Mouse (Mus musculus): ENCODE results near the gene Kif3a. TPM values are rescaled to one million over a fixed set of nuclear protein-coding genes. Genes with fewer than 3 reads are reported as not detected.

Gene Kif3a
- 52.0 and 69.4 TPM in 2 replicates for polyA plus RNA-seq (2016; fragmentation: Nextera tagmentation; extraction: Ambion mirVana)

DNA sequence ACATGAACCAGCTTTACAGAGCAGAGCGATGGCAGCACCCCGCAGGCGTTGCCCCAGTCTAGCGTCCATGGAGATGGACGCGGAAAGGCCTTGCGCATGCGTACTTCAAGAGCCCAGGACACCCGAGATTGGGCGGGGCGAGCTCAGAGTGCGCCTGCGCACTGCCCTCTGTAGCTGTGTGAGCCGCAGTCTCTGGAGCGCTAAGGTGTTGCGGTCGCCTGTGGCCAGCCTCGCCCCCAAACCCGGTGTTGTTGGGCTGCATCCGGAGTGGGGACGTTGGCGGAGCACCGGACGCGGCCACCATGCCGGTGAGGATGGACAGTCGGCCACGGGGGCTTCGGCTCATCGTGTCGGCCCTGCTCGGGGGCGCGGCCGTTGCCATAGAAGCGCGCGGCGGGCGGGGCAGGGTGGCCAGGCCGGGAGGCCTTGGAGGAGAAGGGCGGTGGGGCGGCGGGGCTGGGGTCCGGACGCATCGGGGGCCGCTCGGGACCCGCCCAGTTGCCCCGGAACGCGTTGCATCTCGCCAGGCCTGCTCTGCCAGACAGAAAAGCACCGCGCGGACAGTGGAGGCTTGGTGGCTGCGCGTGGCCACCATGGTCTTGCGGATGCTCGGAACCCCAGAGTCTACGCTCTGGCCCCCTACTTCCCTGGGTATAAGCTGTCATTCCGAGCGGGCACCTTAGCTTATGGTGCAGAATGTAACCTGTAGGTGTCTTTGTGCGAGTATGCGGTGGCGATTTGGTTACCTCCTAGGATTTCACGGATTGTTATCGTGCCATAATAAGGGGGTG, at the start of gene Kif3a:
TSS of gene Kif3a (plus strand) at position 156 of the 791 bp plus-strand sequence.
- Histone ChIP-seq H3K27me3 (ENCODE audit: low read depth, poor library complexity, severe bottlenecking) (no peaks in the 10 kb centered on the region), H3K4me1 (peaks cover 19% of the 10 kb centered on the region), H3K4me3 (peak within 1 kb of the TSS; percentile 95), H3K27ac (peak within 1 kb of the TSS; percentile 90), H3K9me3 (replicated peaks) (no peaks in the 10 kb centered on the region), H3K36me3 (peaks cover 10% of the 10 kb centered on the region)
- WGBS: 1% methylated on average over 60 of the region's 69 CpGs
- DNase-seq (ENCODE audit: low spot score): peak; percentile 97

DNA sequence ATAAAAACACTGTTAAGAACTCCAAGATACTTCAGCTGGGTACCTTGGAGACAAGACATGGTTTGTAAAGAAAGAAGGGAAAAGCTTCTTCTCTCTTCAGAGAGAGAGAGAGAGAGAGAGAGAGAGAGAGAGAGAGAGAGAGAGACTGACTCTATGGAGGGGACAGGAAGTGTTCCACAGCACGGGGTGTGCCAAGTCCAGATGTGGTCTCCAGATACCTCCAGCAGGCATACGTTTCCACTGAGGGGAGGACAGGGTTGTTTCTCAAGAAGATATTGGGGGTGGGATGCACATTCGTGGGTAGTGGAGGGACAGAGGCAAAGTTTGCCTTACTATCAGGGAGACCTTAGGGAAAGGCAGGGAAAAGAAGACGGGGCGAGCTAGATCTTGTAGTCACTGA, 48.4 kb upstream of the Kif3a start:
- no peak for DNase-seq (ENCODE audit: low spot score)
- peaks cover 53% of the 10 kb centered on the region for H3K4me1 ChIP-seq
- H3K4me3 ChIP-seq: peak overlapping the region; percentile 95

DNA sequence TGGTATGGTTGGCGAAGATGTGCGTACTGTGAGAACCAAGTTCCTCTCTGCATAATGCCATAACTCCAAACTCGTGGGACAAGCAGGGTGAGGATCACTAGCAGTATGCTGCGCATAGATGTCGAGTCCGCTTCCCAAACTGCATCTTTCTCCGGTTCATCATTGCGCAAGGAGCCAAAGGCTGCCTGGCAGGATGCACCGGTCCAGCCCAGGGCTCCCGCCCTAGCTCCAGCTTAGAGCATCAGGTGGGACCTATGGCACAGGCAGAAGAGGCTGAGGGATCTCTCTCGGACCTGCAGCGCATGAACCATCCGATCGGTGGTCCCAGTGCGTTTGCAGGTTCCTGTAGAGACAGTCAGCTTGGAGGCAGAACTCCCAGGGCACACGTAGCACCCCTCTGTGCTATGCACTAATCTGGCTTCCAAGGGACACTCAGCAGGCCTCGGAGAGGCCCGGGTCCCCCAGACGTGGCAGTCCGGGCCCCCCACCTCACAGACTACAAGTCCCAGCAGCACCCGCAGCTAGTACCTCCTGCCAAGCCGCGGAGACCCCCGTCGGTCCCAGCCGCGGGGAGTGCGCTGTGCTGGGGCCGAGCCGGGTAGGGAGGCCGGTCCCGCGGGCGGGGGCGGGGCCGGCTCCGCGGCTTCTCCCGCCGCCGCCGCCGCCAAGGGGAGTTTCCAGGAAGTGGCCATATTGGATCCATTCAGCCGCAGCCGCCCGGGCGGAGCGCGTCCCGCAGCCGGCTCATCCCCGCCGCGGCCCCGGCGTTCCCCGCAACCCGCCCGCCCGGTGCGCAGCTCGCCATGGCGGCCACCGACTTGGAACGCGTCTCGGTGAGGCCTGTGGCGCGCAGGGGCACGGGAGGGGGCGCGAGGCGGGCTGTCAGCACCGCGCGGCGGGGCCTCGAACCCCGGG, 47.7 kb upstream of the Kif3a start, which contains the start of gene Sept8:
TSS of gene Sept8 (plus strand) at position 51 of the 915 bp plus-strand sequence.
- no peaks in the 10 kb centered on the region for H3K9me3 ChIP-seq (replicated peaks)
- peaks cover 61% of the 10 kb centered on the region for H3K4me1 ChIP-seq
- peak within 1 kb of the TSS; percentile 95 for H3K4me3 ChIP-seq
- H3K36me3 ChIP-seq: no peaks in the 10 kb centered on the region
- 4% methylated on average over 78 of the region's 79 CpGs for WGBS
- DNase-seq (ENCODE audit: low spot score): peak; percentile 78
- peaks cover 15% of the 10 kb centered on the region for H3K27me3 ChIP-seq (ENCODE audit: low read depth, poor library complexity, severe bottlenecking)
- peak within 1 kb of the TSS; percentile 92 for H3K27ac ChIP-seq

More for the DNA sequence above, 48.4 kb upstream of the Kif3a start:
- Histone ChIP-seq H3K27me3 (ENCODE audit: low read depth, poor library complexity, severe bottlenecking) (peaks cover 15% of the 10 kb centered on the region), H3K9me3 (replicated peaks) (no peaks in the 10 kb centered on the region), H3K27ac (no peak overlapping the region), H3K36me3 (no peaks in the 10 kb centered on the region)
- WGBS: 48% methylated on average over 5 of the region's 5 CpGs

DNA sequence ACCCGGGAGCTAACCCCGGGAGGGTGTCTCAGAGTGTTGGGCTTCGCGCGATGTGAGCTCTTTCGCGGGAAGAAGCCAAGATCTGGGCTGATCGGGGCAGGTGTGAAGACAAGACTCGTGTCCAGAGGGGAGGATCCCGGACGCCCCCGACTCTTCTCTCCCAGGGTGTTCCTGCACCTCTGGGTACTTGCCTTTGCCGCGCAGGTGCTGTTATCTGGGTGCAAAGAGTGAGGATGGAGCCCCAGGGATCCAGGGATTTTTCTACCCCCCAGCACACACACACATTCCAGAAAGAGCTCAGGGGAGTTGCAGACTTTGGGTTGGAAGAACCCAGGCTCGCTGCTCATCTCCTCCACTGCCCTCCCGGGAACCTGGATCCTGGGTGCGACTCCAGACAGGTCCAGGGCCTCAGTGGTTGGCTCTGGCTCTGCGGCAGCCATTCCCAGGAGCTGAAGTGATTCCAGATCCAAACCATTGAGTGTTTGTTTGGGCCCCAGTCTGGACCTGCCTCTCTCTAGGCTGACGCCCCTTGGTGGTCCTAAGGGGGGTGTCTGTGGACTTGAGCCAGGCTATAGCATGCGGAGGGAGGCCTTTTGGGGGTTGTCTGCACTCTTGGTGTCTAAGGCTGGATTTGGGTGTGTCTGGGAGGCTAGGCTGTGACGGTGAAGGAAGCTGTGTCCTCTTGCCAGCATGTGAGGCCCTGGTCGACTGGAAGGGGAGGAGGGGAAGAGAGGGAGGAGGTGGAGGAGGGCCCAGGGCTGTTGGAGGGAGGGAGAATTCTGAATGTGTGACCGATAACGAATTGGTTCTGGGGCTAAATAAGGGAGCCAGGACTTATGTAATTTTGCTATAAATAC, 46.8 kb upstream of the Kif3a start:
- DNase-seq (ENCODE audit: low spot score): peak; percentile 51
- H3K9me3 ChIP-seq (replicated peaks): no peaks in the 10 kb centered on the region
- H3K27ac ChIP-seq: peak overlapping the region; percentile 92
- H3K27me3 ChIP-seq (ENCODE audit: low read depth, poor library complexity, severe bottlenecking): peaks cover 15% of the 10 kb centered on the region
- 4% methylated on average over 24 of the region's 24 CpGs for WGBS
- peaks cover 69% of the 10 kb centered on the region for H3K4me1 ChIP-seq
- peak overlapping the region; percentile 95 for H3K4me3 ChIP-seq
- no peaks in the 10 kb centered on the region for H3K36me3 ChIP-seq

DNA sequence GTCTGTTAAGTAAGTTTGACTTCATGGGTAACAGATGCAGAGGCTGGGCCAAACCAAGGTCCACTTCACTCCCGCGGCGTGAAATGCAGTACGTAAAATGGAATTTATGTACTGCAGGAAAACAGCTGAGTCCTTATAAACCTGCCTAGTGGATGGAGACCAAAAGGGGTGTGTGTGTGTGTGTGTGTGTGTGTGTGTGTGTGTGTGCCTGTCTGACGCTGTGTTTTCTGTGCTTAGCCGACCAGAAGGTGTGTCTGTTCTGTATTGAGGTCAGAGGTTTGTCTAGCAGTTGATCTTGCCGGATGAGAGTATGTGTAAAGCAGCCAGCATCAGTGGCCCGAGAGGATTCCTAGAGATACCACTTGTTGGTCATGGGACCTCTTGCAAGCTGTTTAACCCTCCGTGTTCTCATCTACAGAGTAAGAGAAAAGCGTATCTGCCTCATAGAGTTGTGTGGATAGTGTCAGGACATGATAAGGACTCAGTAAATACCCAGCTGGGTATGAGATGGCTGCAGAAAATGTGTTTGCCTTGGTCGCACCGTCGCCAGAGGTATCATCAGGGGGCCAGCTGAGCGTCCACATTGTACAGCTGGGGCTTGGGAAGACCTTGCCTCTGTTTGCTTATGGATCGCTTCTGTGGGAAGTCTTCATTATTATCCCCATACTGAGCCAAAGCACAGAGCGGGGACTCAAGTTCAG, 45.9 kb upstream of the Kif3a start:
- H3K27ac ChIP-seq: no peak overlapping the region
- peaks cover 15% of the 10 kb centered on the region for H3K27me3 ChIP-seq (ENCODE audit: low read depth, poor library complexity, severe bottlenecking)
- H3K36me3 ChIP-seq: no peaks in the 10 kb centered on the region
- DNase-seq (ENCODE audit: low spot score): no peak
- H3K4me3 ChIP-seq: peak overlapping the region; percentile 95
- no peaks in the 10 kb centered on the region for H3K9me3 ChIP-seq (replicated peaks)
- H3K4me1 ChIP-seq: peaks cover 78% of the 10 kb centered on the region
- WGBS: 64% methylated on average over 16 of the region's 16 CpGs

DNA sequence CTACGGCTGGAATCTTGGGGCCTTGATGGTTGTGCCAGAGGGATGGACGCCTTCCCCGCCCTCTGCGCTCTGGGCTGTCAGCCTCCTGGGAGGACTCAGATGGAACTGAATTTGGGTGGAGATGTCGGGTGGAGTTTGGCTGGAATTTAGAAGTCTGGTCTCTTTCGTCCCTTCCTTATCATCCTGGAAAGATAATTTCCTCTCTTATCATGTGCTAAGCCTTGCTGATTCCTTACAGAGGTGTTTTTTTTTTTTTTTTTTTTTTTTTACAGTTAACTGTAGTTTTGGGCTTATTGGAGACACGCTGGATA, 45.4 kb upstream of the Kif3a start:
- no peak overlapping the region for H3K4me3 ChIP-seq
- no peak for DNase-seq (ENCODE audit: low spot score)
- H3K36me3 ChIP-seq: no peaks in the 10 kb centered on the region
- H3K27ac ChIP-seq: no peak overlapping the region
- peaks cover 76% of the 10 kb centered on the region for H3K4me1 ChIP-seq
- WGBS: 84% methylated on average over 7 of the region's 7 CpGs
- H3K9me3 ChIP-seq (replicated peaks): no peaks in the 10 kb centered on the region
- peaks cover 15% of the 10 kb centered on the region for H3K27me3 ChIP-seq (ENCODE audit: low read depth, poor library complexity, severe bottlenecking)

DNA sequence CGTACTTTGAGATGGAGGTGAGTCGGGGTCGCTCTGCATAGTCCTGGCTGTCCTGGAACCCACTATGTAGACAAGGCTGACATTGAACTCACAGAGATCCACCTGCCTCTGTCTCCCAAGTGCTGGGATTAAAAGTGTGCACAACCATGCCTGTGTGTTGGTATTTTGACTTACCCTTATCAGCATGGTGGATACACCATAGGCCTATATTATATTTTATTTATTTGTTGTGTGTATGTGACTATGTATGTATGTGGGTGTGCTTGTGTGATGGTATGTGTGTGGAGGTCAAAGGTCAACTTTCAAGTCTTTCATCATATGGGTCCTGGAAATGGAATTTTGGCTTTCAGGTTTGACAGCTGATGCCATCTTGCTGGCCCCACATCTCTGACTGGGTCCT, 44.8 kb upstream of the Kif3a start:
- Histone ChIP-seq H3K36me3 (no peaks in the 10 kb centered on the region), H3K4me1 (peaks cover 72% of the 10 kb centered on the region), H3K27me3 (ENCODE audit: low read depth, poor library complexity, severe bottlenecking) (peaks cover 15% of the 10 kb centered on the region), H3K9me3 (replicated peaks) (no peaks in the 10 kb centered on the region), H3K4me3 (no peak overlapping the region), H3K27ac (no peak overlapping the region)
- 95% methylated on average over 3 of the region's 3 CpGs for WGBS
- DNase-seq (ENCODE audit: low spot score): no peak

DNA sequence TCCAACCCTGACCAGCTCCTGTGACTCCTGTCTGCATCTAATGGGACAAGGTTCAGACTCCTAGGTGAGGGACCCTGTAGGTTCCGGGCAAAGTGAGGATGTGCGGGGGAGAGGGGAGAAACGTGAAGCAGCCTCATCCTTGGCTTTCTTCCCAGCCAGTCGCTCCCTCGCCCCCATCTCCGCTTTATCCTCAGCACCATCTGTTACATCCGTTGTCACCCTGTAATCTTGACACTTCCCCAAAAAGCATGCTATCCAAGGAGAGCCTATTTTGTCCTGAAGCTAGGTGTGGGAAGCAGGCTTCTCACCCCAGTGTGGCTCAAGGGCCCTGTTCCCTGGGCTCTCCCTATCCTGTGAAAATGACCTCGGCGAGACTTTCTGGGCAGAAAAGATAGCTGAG, 44.2 kb upstream of the Kif3a start:
- H3K36me3 ChIP-seq: no peaks in the 10 kb centered on the region
- H3K27me3 ChIP-seq (ENCODE audit: low read depth, poor library complexity, severe bottlenecking): peaks cover 12% of the 10 kb centered on the region
- H3K4me3 ChIP-seq: no peak overlapping the region
- H3K27ac ChIP-seq: peak overlapping the region; percentile 59; the same call in 1 of the 2 replicates
- no peaks in the 10 kb centered on the region for H3K9me3 ChIP-seq (replicated peaks)
- WGBS: 50% methylated on average over 9 of the region's 9 CpGs
- no peak for DNase-seq (ENCODE audit: low spot score)
- H3K4me1 ChIP-seq: peaks cover 71% of the 10 kb centered on the region

DNA sequence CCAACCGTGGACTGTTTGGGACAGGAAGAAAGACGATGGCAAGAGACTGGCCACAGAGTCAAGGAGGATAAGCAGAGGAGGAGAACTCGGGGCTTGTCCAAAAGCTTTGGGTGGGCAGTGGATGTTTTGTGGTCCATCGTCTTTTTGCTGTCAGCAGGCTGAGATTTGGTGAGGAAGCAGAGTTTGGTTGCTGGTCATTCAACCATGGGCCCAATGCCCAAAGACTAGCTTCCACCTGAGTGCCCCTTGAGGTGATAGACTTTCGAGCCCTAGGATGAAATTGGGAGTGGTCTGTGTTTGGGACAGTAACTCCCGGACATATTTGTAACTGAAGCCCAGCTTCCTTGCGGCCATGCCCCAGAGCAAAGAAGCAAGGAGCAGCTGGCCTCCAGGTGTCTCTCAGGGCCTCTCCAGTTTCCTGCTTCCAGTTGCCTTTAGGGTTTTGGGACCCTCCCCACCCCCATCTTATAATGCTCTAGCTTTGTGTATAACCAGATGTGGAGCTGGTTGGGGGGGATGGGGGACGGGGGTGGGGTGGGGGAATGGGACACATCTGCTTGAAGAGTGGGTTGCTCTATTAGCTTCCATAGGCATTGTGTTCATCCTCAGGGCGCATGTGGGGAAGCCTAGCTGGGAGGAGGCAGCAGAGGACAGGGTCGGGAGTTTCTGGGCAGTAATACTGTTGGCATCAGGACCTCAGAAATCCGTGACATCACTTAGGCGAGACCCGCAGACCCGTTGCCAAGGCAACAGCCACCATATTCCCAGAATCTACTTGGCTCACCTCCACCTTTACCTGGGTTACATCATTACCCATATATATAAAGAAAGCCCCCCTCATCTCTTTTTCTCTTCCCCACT, 43.4 kb upstream of the Kif3a start:
- 78% methylated on average over 14 of the region's 14 CpGs for WGBS
- peaks cover 5% of the 10 kb centered on the region for H3K27me3 ChIP-seq (ENCODE audit: low read depth, poor library complexity, severe bottlenecking)
- H3K27ac ChIP-seq: peak overlapping the region; percentile 70
- H3K4me3 ChIP-seq: no peak overlapping the region
- H3K36me3 ChIP-seq: no peaks in the 10 kb centered on the region
- DNase-seq (ENCODE audit: low spot score): peak; percentile 57
- peaks cover 79% of the 10 kb centered on the region for H3K4me1 ChIP-seq
- H3K9me3 ChIP-seq (replicated peaks): no peaks in the 10 kb centered on the region

DNA sequence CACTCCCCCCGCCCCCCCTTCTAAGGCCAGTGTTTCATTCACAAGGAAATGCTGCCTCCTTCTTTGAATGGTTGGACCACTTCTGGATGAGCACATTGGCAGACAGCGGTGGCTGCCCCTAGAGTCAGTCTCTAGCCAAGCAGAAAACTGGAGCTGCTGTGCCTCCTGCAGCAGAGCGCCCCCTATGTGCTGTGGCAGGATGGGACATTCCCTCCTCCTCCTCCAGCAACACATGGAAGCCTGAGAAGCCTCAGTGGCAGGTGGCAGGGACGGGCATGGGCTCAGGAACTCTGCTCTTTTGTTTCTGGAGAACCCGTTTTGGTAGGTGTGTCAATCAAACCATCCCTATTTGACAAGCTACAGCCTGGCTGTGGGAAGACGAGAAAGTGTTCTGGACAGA, 42.3 kb upstream of the Kif3a start:
- Histone ChIP-seq H3K9me3 (replicated peaks) (no peaks in the 10 kb centered on the region), H3K4me3 (no peak overlapping the region), H3K36me3 (no peaks in the 10 kb centered on the region), H3K27ac (peak overlapping the region; percentile 70; the same call in 1 of the 2 replicates), H3K4me1 (peaks cover 79% of the 10 kb centered on the region), H3K27me3 (ENCODE audit: low read depth, poor library complexity, severe bottlenecking) (no peaks in the 10 kb centered on the region)
- DNase-seq (ENCODE audit: low spot score): no peak
- WGBS: 82% methylated on average over 6 of the region's 6 CpGs

DNA sequence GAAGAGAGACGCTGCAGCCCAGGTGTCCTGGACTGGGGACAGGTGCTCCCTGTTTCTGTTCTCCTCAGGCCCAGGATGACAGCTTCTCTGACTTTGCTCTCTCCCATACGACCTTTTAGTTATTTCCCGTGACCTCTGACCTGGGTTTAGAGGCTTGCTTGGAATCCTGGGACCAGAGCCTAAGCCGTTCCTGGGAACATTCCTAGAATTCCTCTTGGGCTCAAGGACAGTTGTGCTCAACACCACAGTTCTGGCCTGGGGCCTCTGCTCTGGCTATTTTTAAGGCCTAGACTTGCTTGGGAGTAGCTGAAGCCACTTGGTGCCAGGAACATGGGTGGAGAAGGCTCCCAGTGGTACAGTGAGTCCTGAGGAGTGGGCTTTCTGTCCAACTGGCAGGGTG, 41.7 kb upstream of the Kif3a start:
- H3K4me3 ChIP-seq: no peak overlapping the region
- no peaks in the 10 kb centered on the region for H3K36me3 ChIP-seq
- H3K9me3 ChIP-seq (replicated peaks): no peaks in the 10 kb centered on the region
- H3K4me1 ChIP-seq: peaks cover 74% of the 10 kb centered on the region
- no peak for DNase-seq (ENCODE audit: low spot score)
- no peaks in the 10 kb centered on the region for H3K27me3 ChIP-seq (ENCODE audit: low read depth, poor library complexity, severe bottlenecking)
- WGBS: 42% methylated on average over 4 of the region's 4 CpGs
- no peak overlapping the region; the same call in 1 of the 2 replicates for H3K27ac ChIP-seq

Data from limb, embryonic 10.5 days (tissue).